Mouse (Mus musculus): ENCODE data around the gene Pex7. TPM values are rescaled to one million over a fixed set of nuclear protein-coding genes. Genes with fewer than 3 reads are reported as not detected.

Pex7 gene
- total and polyA plus RNA-seq, 3 experiments, result 15.8 to 22.1 TPM; not detected in 1

GRCm38 (mm10) chr10:19938738-19939137, 31.2 kb upstream of the Pex7 start:
- Histone ChIP-seq H3K36me3 (ENCODE audit: control insufficient read depth in 1 of 2, insufficient read depth in 2 of 2, low read length in 2 of 2) (peaks cover 0 to 13% of the 10 kb centered on the region in 2 experiments; a peak in 2 of 4 replicates), H3K27me3 (ENCODE audit: control insufficient read depth in 1 of 2, insufficient read depth in 2 of 2, low read length in 2 of 2) (peaks cover 6 to 15% of the 10 kb centered on the region in 2 experiments), H3K4me1 (ENCODE audit: control insufficient read depth in 1 of 2, insufficient read depth in 2 of 2, low read length in 2 of 2) (peaks cover 2 to 23% of the 10 kb centered on the region in 2 experiments), H3K9me3 (replicated peaks; ENCODE audit: insufficient read depth, low read length) (no peaks in the 10 kb centered on the region), H3K27ac (ENCODE audit: control insufficient read depth, low read depth, low read length) (no peak overlapping the region), H3K79me2 (ENCODE audit: control insufficient read depth, insufficient read depth, low read length, poor library complexity) (no peaks in the 10 kb centered on the region), H3K4me3 (ENCODE audit: control insufficient read depth in 1 of 2, insufficient read depth in 1 of 2, low read depth in 2 of 2, low read length in 2 of 2) (no peak overlapping the region), H3K9ac (ENCODE audit: control insufficient read depth, low read depth, low read length, poor library complexity, severe bottlenecking) (no peak overlapping the region)
- TF ChIP-seq POLR2AphosphoS2 (IDR thresholded peaks at IDR 0.05; ENCODE audit: low read length), result no peak
- TF ChIP-seq CTCF (IDR thresholded peaks at IDR 0.05 in 2 of 3, conservative IDR thresholded peaks at IDR 0.05 in 1 of 3; ENCODE audit: control insufficient read depth in 1 of 3, insufficient read depth in 1 of 3, low read depth in 2 of 3, low read length in 3 of 3, poor library complexity in 1 of 3, severe bottlenecking in 1 of 3), result no peak
- no peak for TF ChIP-seq MAFK (IDR thresholded peaks at IDR 0.05; ENCODE audit: borderline replicate concordance, low read depth, low read length)
- TF ChIP-seq TBP (IDR thresholded peaks at IDR 0.05; ENCODE audit: low read depth, low read length), result no peak
- no peak for TF ChIP-seq ZNF384 (IDR thresholded peaks at IDR 0.05; ENCODE audit: low read depth, low read length)
- TF ChIP-seq NELFE (IDR thresholded peaks at IDR 0.05; ENCODE audit: low read depth, low read length), result no peak
- no peak for TF ChIP-seq GABPA (IDR thresholded peaks at IDR 0.05; ENCODE audit: low read depth, low read length)
- DNase-seq (ENCODE audit: low read depth, low spot score), result peak; percentile 7

DNA sequence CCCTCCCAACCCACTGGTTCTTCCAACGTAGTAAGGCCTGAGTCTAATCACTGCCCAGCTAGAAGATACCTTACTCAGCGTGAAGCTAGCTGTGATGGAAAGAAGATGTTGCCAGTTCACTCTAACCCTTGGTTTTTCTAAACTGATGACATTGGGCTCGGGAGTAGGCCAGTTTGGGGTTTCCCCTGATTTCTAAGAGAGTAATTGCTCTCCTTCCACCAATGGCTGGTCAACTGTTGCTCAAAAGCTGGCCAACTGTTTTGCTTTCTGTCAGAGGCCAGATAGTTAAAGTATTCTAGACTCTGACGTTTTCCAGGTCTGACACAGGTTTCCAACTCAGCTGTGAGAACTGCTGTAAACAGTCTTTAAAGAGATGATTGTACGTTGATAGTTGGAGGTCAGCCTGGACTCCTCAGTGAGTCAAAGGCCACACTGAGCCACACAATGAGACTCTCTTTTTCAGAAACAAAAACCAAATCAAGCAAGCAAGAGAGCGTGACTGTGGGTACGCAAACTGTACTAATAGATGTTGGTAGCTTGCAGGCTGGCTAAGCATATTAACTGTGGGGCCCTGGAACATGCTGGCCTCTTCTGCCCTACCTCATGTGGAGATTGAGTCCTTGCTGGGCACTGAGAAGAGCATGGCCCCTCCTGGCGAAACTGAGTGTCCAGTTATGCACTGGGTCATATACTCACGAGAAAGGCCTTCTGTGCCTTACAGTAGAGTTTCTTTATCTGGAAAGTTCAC, 29.6 kb upstream of the Pex7 start:
- Histone ChIP-seq H3K27me3 (ENCODE audit: control insufficient read depth in 1 of 2, insufficient read depth in 2 of 2, low read length in 2 of 2) (peaks cover 14 to 20% of the 10 kb centered on the region in 2 experiments), H3K9me3 (replicated peaks; ENCODE audit: insufficient read depth, low read length) (no peaks in the 10 kb centered on the region), H3K4me3 (ENCODE audit: control insufficient read depth in 1 of 2, insufficient read depth in 1 of 2, low read depth in 2 of 2, low read length in 2 of 2) (no peak overlapping the region), H3K36me3 (ENCODE audit: control insufficient read depth in 1 of 2, insufficient read depth in 2 of 2, low read length in 2 of 2) (peaks cover 0 to 13% of the 10 kb centered on the region in 2 experiments; a peak in 2 of 4 replicates), H3K4me1 (ENCODE audit: control insufficient read depth in 1 of 2, insufficient read depth in 2 of 2, low read length in 2 of 2) (peaks cover 2 to 23% of the 10 kb centered on the region in 2 experiments), H3K79me2 (ENCODE audit: control insufficient read depth, insufficient read depth, low read length, poor library complexity) (no peaks in the 10 kb centered on the region), H3K9ac (ENCODE audit: control insufficient read depth, low read depth, low read length, poor library complexity, severe bottlenecking) (no peak overlapping the region), H3K27ac (ENCODE audit: control insufficient read depth, low read depth, low read length) (no peak overlapping the region)
- no peak for TF ChIP-seq MEF2A (IDR thresholded peaks at IDR 0.05; ENCODE audit: extremely low read depth, insufficient replicate concordance, low read depth, low read length, poor library complexity, severe bottlenecking)
- TF ChIP-seq POLR2AphosphoS5 (IDR thresholded peaks at IDR 0.05; ENCODE audit: borderline replicate concordance, low read depth, low read length), result no peak
- TF ChIP-seq NRF1 (IDR thresholded peaks at IDR 0.05; ENCODE audit: insufficient read depth, low read depth, low read length, poor library complexity, severe bottlenecking), result no peak
- TF ChIP-seq ZC3H11A (IDR thresholded peaks at IDR 0.05; ENCODE audit: low read depth, low read length), result no peak
- TF ChIP-seq TCF12 (IDR thresholded peaks at IDR 0.05; ENCODE audit: low read depth, low read length), result no peak
- TF ChIP-seq USF1 (IDR thresholded peaks at IDR 0.05; ENCODE audit: low read depth, low read length), result no peak
- no peak for TF ChIP-seq GATA1 (IDR thresholded peaks at IDR 0.05; ENCODE audit: low read depth, low read length)
- TF ChIP-seq MYC (IDR thresholded peaks at IDR 0.05; ENCODE audit: low read depth, low read length), result no peak
- TF ChIP-seq RCOR1 (IDR thresholded peaks at IDR 0.05; ENCODE audit: low read depth, low read length), result no peak
- TF ChIP-seq ZKSCAN1 (IDR thresholded peaks at IDR 0.05; ENCODE audit: low read depth, low read length), result no peak
- TF ChIP-seq TBP (IDR thresholded peaks at IDR 0.05; ENCODE audit: low read depth, low read length), result no peak
- no peak for TF ChIP-seq ELF1 (IDR thresholded peaks at IDR 0.05; ENCODE audit: low read depth, low read length)
- no peak for TF ChIP-seq USF2 (IDR thresholded peaks at IDR 0.05; ENCODE audit: borderline replicate concordance in 1 of 2, insufficient read depth in 1 of 2, low read depth in 1 of 2, low read length in 2 of 2)
- no peak for TF ChIP-seq SIN3A (IDR thresholded peaks at IDR 0.05; ENCODE audit: low read length)
- TF ChIP-seq BHLHE40 (IDR thresholded peaks at IDR 0.05; ENCODE audit: borderline replicate concordance, low read depth, low read length), result no peak
- TF ChIP-seq MYB (IDR thresholded peaks at IDR 0.05; ENCODE audit: low read depth, low read length), result no peak
- no peak for TF ChIP-seq POLR2AphosphoS2 (IDR thresholded peaks at IDR 0.05; ENCODE audit: low read length)
- TF ChIP-seq CTCF (IDR thresholded peaks at IDR 0.05 in 2 of 3, conservative IDR thresholded peaks at IDR 0.05 in 1 of 3; ENCODE audit: control insufficient read depth in 1 of 3, insufficient read depth in 1 of 3, low read depth in 2 of 3, low read length in 3 of 3, poor library complexity in 1 of 3, severe bottlenecking in 1 of 3), result no peak
- no peak for TF ChIP-seq ETS1 (IDR thresholded peaks at IDR 0.05; ENCODE audit: low read depth, low read length)
- TF ChIP-seq MAX (IDR thresholded peaks at IDR 0.05; ENCODE audit: low read length), result no peak
- no peak for DNase-seq (ENCODE audit: low read depth, low spot score)
